Mouse (Mus musculus): ENCODE measurements around the gene Atp8a1. TPM values are rescaled to one million over a fixed set of nuclear protein-coding genes. Genes with fewer than 3 reads are reported as not detected.

Gene Atp8a1
- polyA plus RNA-seq, 1 experiment, result 27.8 TPM

- H3K27me3 ChIP-seq (ENCODE audit: control insufficient read depth, insufficient read depth, low read length), result no peaks in the 10 kb centered on the region
- 98% methylated on average over 3 of the region's 3 CpGs for WGBS
- H3K27ac ChIP-seq (ENCODE audit: control insufficient read depth, insufficient read depth, low read length), result no peak overlapping the region
- TF ChIP-seq POLR2A (IDR thresholded peaks at IDR 0.05; ENCODE audit: control insufficient read depth, extremely low read depth, insufficient read depth, low read length, poor library complexity) (no peak), CTCF (IDR thresholded peaks at IDR 0.05; ENCODE audit: borderline replicate concordance, control insufficient read depth, extremely low read depth, insufficient read depth, low read length, poor library complexity) (no peak)
- no peak for DNase-seq
- no peak overlapping the region for H3K4me3 ChIP-seq (ENCODE audit: control insufficient read depth, insufficient read depth, low read length)
- H3K36me3 ChIP-seq (ENCODE audit: control insufficient read depth, insufficient read depth, low read length), result peaks cover 18% of the 10 kb centered on the region
- H3K4me1 ChIP-seq (replicated peaks; ENCODE audit: control insufficient read depth, insufficient read depth, low read length), result no peaks in the 10 kb centered on the region
Measured at GRCm38 (mm10) chr5:67698176-67698575, 149.1 kb downstream of the Atp8a1 start.

- Histone ChIP-seq H3K27me3 (ENCODE audit: control insufficient read depth, insufficient read depth, low read length) (no peaks in the 10 kb centered on the region), H3K36me3 (ENCODE audit: control insufficient read depth, insufficient read depth, low read length) (peaks cover 12% of the 10 kb centered on the region), H3K4me1 (replicated peaks; ENCODE audit: control insufficient read depth, insufficient read depth, low read length) (no peaks in the 10 kb centered on the region), H3K4me3 (ENCODE audit: control insufficient read depth, insufficient read depth, low read length) (no peak overlapping the region), H3K27ac (ENCODE audit: control insufficient read depth, insufficient read depth, low read length) (no peak overlapping the region)
- TF ChIP-seq POLR2A (IDR thresholded peaks at IDR 0.05; ENCODE audit: control insufficient read depth, extremely low read depth, insufficient read depth, low read length, poor library complexity) (no peak), CTCF (IDR thresholded peaks at IDR 0.05; ENCODE audit: borderline replicate concordance, control insufficient read depth, extremely low read depth, insufficient read depth, low read length, poor library complexity) (no peak)
- no peak for DNase-seq
- 92% methylated on average over 12 of the region's 12 CpGs for WGBS
Measured at GRCm38 (mm10) chr5:67696741-67697596, 150.3 kb downstream of the Atp8a1 start.

GRCm38 (mm10) chr5:67695055-67695710 lies 152.1 kb downstream of the Atp8a1 start:
- H3K27ac ChIP-seq (ENCODE audit: control insufficient read depth, insufficient read depth, low read length), result no peak overlapping the region
- no peaks in the 10 kb centered on the region for H3K27me3 ChIP-seq (ENCODE audit: control insufficient read depth, insufficient read depth, low read length)
- DNase-seq, result no peak
- WGBS, result 98% methylated on average over 14 of the region's 14 CpGs
- no peak overlapping the region for H3K4me3 ChIP-seq (ENCODE audit: control insufficient read depth, insufficient read depth, low read length)
- H3K4me1 ChIP-seq (replicated peaks; ENCODE audit: control insufficient read depth, insufficient read depth, low read length), result no peaks in the 10 kb centered on the region
- peaks cover 3% of the 10 kb centered on the region for H3K36me3 ChIP-seq (ENCODE audit: control insufficient read depth, insufficient read depth, low read length)
- no peak for TF ChIP-seq POLR2A (IDR thresholded peaks at IDR 0.05; ENCODE audit: control insufficient read depth, extremely low read depth, insufficient read depth, low read length, poor library complexity)
- TF ChIP-seq CTCF (IDR thresholded peaks at IDR 0.05; ENCODE audit: borderline replicate concordance, control insufficient read depth, extremely low read depth, insufficient read depth, low read length, poor library complexity), result no peak

GRCm38 (mm10) chr5:67690336-67690735 lies 156.9 kb downstream of the Atp8a1 start:
- no peak for TF ChIP-seq POLR2A (IDR thresholded peaks at IDR 0.05; ENCODE audit: control insufficient read depth, extremely low read depth, insufficient read depth, low read length, poor library complexity)
- no peak for TF ChIP-seq CTCF (IDR thresholded peaks at IDR 0.05; ENCODE audit: borderline replicate concordance, control insufficient read depth, extremely low read depth, insufficient read depth, low read length, poor library complexity)

GRCm38 (mm10) chr5:67688001-67688400 lies 159.2 kb downstream of the Atp8a1 start:
- H3K36me3 ChIP-seq (ENCODE audit: control insufficient read depth, insufficient read depth, low read length), result no peaks in the 10 kb centered on the region
- no peak for DNase-seq
- no peak overlapping the region for H3K27ac ChIP-seq (ENCODE audit: control insufficient read depth, insufficient read depth, low read length)
- no peaks in the 10 kb centered on the region for H3K4me1 ChIP-seq (replicated peaks; ENCODE audit: control insufficient read depth, insufficient read depth, low read length)
- 95% methylated on average over 8 of the region's 8 CpGs for WGBS
- no peak for TF ChIP-seq POLR2A (IDR thresholded peaks at IDR 0.05; ENCODE audit: control insufficient read depth, extremely low read depth, insufficient read depth, low read length, poor library complexity)
- no peak for TF ChIP-seq CTCF (IDR thresholded peaks at IDR 0.05; ENCODE audit: borderline replicate concordance, control insufficient read depth, extremely low read depth, insufficient read depth, low read length, poor library complexity)
- H3K27me3 ChIP-seq (ENCODE audit: control insufficient read depth, insufficient read depth, low read length), result no peaks in the 10 kb centered on the region
- H3K4me3 ChIP-seq (ENCODE audit: control insufficient read depth, insufficient read depth, low read length), result no peak overlapping the region

More at GRCm38 (mm10) chr5:67690336-67690735, 156.9 kb downstream of the Atp8a1 start:
- Histone ChIP-seq H3K4me1 (replicated peaks; ENCODE audit: control insufficient read depth, insufficient read depth, low read length) (no peaks in the 10 kb centered on the region), H3K27me3 (ENCODE audit: control insufficient read depth, insufficient read depth, low read length) (no peaks in the 10 kb centered on the region), H3K36me3 (ENCODE audit: control insufficient read depth, insufficient read depth, low read length) (no peaks in the 10 kb centered on the region), H3K4me3 (ENCODE audit: control insufficient read depth, insufficient read depth, low read length) (no peak overlapping the region), H3K27ac (ENCODE audit: control insufficient read depth, insufficient read depth, low read length) (no peak overlapping the region)
- DNase-seq, result no peak
- 97% methylated on average over 9 of the region's 9 CpGs for WGBS

GRCm38 (mm10) chr5:67685906-67686305 lies 161.3 kb downstream of the Atp8a1 start:
- no peak overlapping the region for H3K27ac ChIP-seq (ENCODE audit: control insufficient read depth, insufficient read depth, low read length)
- 97% methylated on average over 7 of the region's 7 CpGs for WGBS
- no peaks in the 10 kb centered on the region for H3K27me3 ChIP-seq (ENCODE audit: control insufficient read depth, insufficient read depth, low read length)
- no peak overlapping the region for H3K4me3 ChIP-seq (ENCODE audit: control insufficient read depth, insufficient read depth, low read length)
- H3K4me1 ChIP-seq (replicated peaks; ENCODE audit: control insufficient read depth, insufficient read depth, low read length), result no peaks in the 10 kb centered on the region
- H3K36me3 ChIP-seq (ENCODE audit: control insufficient read depth, insufficient read depth, low read length), result no peaks in the 10 kb centered on the region; the same call in 1 of the 2 replicates
- TF ChIP-seq CTCF (IDR thresholded peaks at IDR 0.05; ENCODE audit: borderline replicate concordance, control insufficient read depth, extremely low read depth, insufficient read depth, low read length, poor library complexity), result no peak
- no peak for TF ChIP-seq POLR2A (IDR thresholded peaks at IDR 0.05; ENCODE audit: control insufficient read depth, extremely low read depth, insufficient read depth, low read length, poor library complexity)
- DNase-seq, result no peak

Measured in thymus, adult 2 months (tissue).